ENCODE assay signal across 23 mouse cellular contexts in genomic region chr2:76762154-76762553, GRCm38 (mm10).
"Had no signal": no experiment of that assay in that cellular context is flagged by ENCODE, and none has a peak within 500 bp of the region (broad histone marks: within the 10 kb centered on the region; RNA-seq: fewer than 3 reads in every experiment).

No protein-coding gene starts in this region.

- H3K9ac ChIP-seq: heart, embryonic 12.5 days; hindbrain, embryonic 12.5 days; hindbrain, embryonic 14.5 days; limb, embryonic 13.5 days; limb, embryonic 15.5 days; liver, embryonic 12.5 days; liver, embryonic 14.5 days had no signal

- H3K4me3 ChIP-seq: gastrocnemius, adult 2 months; heart, adult 2 months; heart, embryonic 12.5 days; hindbrain, embryonic 10.5 days; hindbrain, embryonic 12.5 days; layer of hippocampus, adult 2 months; left cerebral cortex, adult 2 months; limb, embryonic 13.5 days; limb, embryonic 15.5 days; liver, embryonic 12.5 days had no signal

- H3K4me1 ChIP-seq: heart, embryonic 12.5 days; hindbrain, embryonic 10.5 days; hindbrain, embryonic 12.5 days; limb, embryonic 13.5 days; limb, embryonic 15.5 days; liver, embryonic 12.5 days had no signal

- H3K4me2 ChIP-seq: heart, embryonic 12.5 days; hindbrain, embryonic 12.5 days; hindbrain, embryonic 14.5 days; limb, embryonic 13.5 days; limb, embryonic 15.5 days; liver, embryonic 12.5 days had no signal

- H3K27ac ChIP-seq: gastrocnemius, adult 2 months; heart, adult 2 months; hindbrain, embryonic 10.5 days; hindbrain, embryonic 12.5 days; hindbrain, embryonic 14.5 days; layer of hippocampus, adult 2 months; left cerebral cortex, adult 2 months; limb, embryonic 13.5 days; limb, embryonic 15.5 days; liver, embryonic 12.5 days; liver, embryonic 14.5 days had no signal

- DNase-seq: gastrocnemius, postnatal 10 days; gastrocnemius, postnatal 25 days; heart, adult 2 months; heart, postnatal 10 days; kidney, adult 18-20 months; kidney, adult 8-10 months; kidney, postnatal 10 days; kidney, postnatal 25 days; kidney, postnatal 4 days had no signal

- H3K27me3 ChIP-seq: heart, embryonic 12.5 days; hindbrain, embryonic 12.5 days; limb, embryonic 13.5 days; limb, embryonic 15.5 days; liver, embryonic 12.5 days had no signal

- H3K36me3 ChIP-seq: hindbrain, embryonic 10.5 days; hindbrain, embryonic 12.5 days; limb, embryonic 13.5 days; limb, embryonic 15.5 days; liver, embryonic 12.5 days had no signal

- ATAC-seq: hindbrain, embryonic 16.5 days; inflammation-experienced regulatory T-cells, adult 6 months; intestine, postnatal 0 days; liver, embryonic 12.5 days had no signal
